Mouse (Mus musculus) erythroblast, embryonic 14.5 days (primary cell): ENCODE results near the gene Rc3h1.

Source experiments
- GATA1 ChIP-seq: IDR thresholded peaks from 2 replicates; pipeline ENCODE4 v1.6.1; 2012; ENCODE audit warnings: low read length, inconsistent platforms, mixed read lengths
- TAL1 ChIP-seq: IDR thresholded peaks from 3 replicates; pipeline ENCODE4 v1.6.1; 2012; ENCODE audit warnings: low read length, inconsistent platforms, mixed read lengths

DNA sequence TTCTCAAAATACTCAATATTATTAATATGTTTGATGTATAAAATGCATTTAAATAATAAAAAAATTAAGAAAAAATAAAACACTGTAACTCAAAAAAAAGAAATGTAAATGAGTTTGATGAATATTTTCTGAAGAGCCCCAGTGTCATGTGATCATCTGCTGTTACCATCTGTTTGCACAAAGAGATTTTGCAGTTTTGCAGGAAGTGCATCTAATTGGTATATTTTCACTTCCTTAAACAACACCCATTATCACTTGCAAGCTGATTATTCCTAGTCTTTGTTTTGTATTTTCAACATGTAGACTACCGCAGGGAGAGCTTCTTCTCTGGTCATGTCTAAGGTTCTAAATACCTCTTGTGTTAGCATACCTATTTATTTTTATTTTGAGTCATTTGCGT is 45.1 kb upstream of the Rc3h1 start:
- no peak for TF ChIP-seq GATA1
- no peak for TF ChIP-seq TAL1
